Mouse (Mus musculus): Measurements from ENCODE around the gene Neurl2. TPM values are rescaled to one million over a fixed set of nuclear protein-coding genes. Genes with fewer than 3 reads are reported as not detected.

Gene Neurl2
- total RNA-seq, 2 experiments from 2014 or later = 3.5 to 4.7 TPM

DNA sequence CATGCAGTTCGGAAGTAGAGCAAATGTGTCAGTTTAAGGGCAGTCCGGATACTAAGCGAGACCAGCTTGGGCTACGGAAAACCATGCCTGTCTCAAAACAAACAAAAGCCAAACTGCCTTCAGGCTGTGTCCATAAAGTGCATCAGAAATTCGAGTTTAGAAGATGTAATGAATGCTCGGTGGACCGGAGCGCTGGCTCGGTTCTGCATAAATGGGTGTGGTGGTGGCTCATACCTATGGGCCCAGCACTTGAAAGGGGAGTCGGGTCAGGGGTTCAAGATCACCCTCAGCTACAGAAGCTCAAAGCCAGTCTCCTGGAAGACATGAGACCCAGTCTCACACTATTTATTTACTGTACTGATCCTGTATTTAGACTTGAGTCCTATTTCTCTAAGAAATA is 45.5 kb downstream of the Neurl2 start:
- no peak for DNase-seq (ENCODE audit: low spot score in 2 of 2)

DNA sequence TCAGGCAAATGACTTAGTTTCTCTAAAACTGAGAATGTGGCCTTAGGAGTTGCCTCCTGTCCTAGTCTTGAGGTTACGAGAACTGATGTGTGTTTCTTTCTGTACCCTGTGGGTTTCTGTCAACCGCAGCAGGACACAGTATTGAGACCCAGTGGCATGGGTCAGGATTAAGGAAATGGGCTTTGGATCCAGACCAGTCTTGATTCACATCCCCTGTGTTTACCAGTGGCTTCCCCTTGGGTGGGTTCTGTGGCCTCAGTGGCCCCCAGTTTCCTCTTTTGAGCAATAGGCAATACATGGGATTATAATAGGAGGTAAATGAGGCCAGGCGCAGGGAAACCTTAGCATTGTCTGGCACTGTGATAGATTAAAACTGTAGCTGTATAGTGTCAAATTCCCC is 46.2 kb downstream of the Neurl2 start:
- DNase-seq (ENCODE audit: low spot score in 2 of 2) = no peak

DNA sequence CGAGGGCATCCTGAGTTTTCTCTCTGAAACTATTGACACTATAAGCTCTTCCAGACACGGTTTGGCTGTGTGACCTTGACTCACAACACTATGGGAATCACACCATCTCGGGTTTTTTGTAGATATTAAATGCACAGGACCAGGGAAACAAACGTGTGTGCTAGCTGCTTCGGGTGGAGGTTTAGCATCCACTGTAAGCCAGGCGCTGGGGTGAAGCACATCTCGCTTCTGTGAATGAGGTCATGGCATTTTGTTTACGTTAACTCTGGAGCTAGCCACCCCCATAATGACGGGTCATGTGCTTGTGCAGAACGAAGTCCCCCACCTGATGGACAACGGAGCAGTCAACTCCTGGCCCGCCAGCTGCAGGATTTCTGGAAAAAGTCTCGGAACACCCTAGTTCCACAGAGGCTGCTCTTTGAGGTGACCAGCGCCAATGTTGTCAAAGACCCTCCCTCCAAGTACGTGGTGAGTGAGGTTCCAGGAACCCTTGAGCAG is 46.8 kb downstream of the Neurl2 start:
- DNase-seq (ENCODE audit: low spot score in 2 of 2) = peak in 1 of 2 experiments; percentile 40

DNA sequence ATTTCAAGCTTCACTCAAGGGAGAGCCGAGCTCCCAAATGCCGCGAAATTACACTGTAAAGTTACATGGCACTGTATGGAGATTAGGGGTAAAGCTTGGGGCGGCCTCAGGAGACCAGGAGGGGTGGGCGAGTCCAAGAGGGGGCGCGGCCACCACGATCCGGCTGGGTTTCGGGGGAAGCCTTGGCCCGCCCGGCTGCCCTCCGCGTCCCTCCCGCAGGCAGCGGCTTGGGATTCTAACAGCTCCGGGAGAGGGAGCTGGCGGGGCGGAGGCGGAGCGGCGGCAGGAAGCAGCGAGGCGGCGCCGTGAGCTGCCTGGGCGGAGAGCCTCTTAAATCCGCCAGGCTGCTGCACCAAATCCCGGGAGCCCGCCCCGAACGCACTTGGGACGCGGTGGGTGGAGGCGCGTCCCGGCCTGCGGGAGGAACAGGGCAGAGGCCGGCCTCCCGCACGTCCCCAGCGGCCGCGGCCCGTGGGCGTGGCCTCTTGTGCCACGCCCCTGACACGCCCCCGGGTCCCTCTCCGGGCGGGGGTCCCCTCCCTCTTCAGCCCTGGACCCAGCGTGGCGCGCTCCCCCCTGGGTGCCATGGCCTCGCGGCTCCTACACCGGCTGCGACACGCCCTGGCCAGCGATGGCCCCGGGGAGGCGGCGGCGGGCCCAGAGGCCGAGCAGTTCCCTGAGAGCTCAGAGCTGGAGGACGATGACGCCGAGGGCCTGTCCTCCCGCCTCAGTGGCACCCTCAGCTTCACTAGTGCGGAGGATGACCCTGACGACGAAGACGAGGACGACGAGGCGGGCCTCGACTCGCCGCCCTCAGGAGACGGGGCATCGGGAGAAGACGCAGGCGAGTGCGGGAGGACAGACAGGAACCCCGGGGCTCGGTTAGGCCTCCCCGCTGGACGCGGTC is 47.5 kb downstream of the Neurl2 start, which contains the start of gene Snx21:
Snx21 (plus strand) TSS at position 343 of the 907 bp plus-strand sequence.
- DNase-seq (ENCODE audit: low spot score in 2 of 2) = peak; percentile 76 to 88

DNA sequence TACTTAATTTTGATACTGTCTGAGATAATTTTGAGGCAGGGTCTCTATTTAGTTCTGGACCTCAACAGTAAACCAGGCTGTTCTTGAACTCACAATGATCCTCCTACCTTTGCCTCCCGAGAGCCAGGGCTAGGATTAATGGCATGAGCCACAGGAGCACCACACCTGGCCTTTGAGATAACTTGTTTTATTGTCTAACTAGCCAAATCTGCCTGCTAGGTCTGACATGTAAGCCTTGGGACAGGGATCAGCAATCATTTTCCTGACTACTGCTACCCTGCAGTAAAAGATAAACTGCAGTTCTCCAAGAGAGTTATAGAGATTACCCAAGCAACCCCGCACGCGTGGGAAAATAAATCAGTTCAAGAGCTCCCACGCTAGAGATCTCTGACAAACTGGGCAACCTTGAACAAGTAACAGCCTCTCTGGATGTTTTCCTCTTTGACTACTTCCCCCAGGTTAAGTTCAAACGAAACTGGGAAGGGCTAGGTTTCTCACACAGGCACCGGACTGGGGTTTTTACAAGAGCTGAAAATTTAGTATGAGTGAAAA is 48.3 kb downstream of the Neurl2 start:
- no peak for DNase-seq (ENCODE audit: low spot score in 2 of 2)

DNA sequence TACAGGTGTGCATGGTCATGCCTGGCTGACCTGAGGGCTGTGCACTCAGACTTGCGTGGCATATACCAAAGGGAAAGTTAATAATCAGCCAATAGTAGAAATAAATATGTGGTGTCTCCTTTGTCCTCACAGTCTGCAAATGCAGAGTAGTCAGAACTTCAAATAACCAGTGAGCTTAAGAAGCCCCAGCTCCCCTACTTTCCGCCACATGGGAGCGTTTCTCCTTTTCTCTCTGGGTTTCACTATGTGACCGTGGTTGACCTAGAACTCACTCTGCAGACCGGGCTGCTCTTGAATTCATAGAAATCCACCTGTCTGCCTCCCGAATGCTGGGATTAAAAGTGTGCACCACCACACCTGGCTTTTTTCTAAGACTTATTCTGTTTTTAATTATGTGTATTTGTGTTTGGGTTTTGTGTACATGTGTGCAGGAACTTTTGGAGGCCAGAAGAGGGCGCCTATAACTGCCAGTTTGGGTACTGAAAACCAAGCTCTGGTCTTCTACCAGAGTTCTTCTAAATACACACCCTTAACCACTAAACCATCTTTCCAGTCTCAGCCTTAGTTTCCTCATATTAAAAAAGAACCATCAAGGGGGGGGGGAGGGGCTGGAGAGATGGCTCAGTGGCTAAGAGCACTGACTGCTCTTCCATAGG is 49.2 kb downstream of the Neurl2 start:
- no peak for DNase-seq (ENCODE audit: low spot score in 2 of 2)

DNA sequence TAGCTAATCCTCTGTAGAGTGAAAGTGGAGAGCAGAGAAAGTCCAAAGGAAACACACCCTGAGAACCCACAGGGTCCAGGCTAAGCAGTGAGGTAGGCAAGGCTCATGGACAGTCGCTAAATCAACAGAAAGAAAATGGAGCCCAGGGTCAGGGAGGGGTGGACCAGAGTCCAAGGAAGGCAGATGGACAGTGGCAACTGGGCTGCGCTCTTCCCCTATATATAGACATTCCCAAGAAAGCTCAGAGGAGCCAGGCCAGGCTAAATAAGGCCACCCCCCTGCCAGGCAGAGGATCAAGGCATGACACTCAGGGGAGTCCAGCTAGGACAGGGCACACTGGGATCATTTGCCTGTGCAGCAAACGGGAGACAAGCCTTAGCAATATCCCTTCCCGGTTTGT is 51.4 kb downstream of the Neurl2 start:
- no peak for DNase-seq (ENCODE audit: low spot score in 2 of 2)

Other genes with a start within 250 kb of the Neurl2 start
- 1 to 10 TPM in 1 of 2 experiments, under 1 TPM in 1; 0.78 to 2.2 TPM for gene Wfdc6a, start 248.0 kb downstream of the Neurl2 start, total RNA-seq (2021)
- not detected for gene Eppin, start 239.9 kb downstream of the Neurl2 start, total RNA-seq (2021)
- gene Wfdc6b, start 219.9 kb downstream of the Neurl2 start, total RNA-seq (2021) = not detected
- gene Wfdc8, start 219.8 kb downstream of the Neurl2 start, total RNA-seq (2021) = not detected
- gene Wfdc16, start 194.7 kb downstream of the Neurl2 start, total RNA-seq (2021) = not detected
- gene Wfdc10, start 177.4 kb downstream of the Neurl2 start, total RNA-seq (2021) = not detected
- gene Wfdc9, start 176.9 kb downstream of the Neurl2 start, total RNA-seq (2021) = not detected
- gene Wfdc11, start 159.4 kb downstream of the Neurl2 start, total RNA-seq (2021) = not detected
- not detected for gene Wfdc13, start 148.3 kb downstream of the Neurl2 start, total RNA-seq (2021)
- gene Spint4, start 135.0 kb downstream of the Neurl2 start, total RNA-seq (2021) = not detected
- gene Spint5, start 118.2 kb downstream of the Neurl2 start, total RNA-seq (2021) = not detected
- 1 to 10 TPM in 1 of 2 experiments, under 1 TPM in 1; 0.87 to 1.4 TPM for gene Wfdc3, start 87.5 kb downstream of the Neurl2 start, total RNA-seq (2021)
- gene Dnttip1, start 87.5 kb downstream of the Neurl2 start, total RNA-seq (2021) = 10 to 100 TPM; 41.9 to 46.0 TPM
- 1 to 10 TPM; 6.9 to 8.3 TPM for gene Ube2c, start 63.6 kb downstream of the Neurl2 start, total RNA-seq (2021)
- gene Tnnc2, start 53.5 kb downstream of the Neurl2 start, total RNA-seq (2021) = not detected
- gene Snx21, start 47.6 kb downstream of the Neurl2 start, total RNA-seq (2021) = 10 to 100 TPM; 41.3 to 43.6 TPM
- gene Acot8, start 28.6 kb downstream of the Neurl2 start, total RNA-seq (2021) = 10 to 100 TPM; 24.1 to 28.6 TPM
- gene Zswim3, start 28.4 kb downstream of the Neurl2 start, total RNA-seq (2021) = 1 to 10 TPM; 8.9 to 9.4 TPM
- 10 to 100 TPM; 18.5 to 18.7 TPM for gene Zswim1, start 10.8 kb downstream of the Neurl2 start, total RNA-seq (2021)
- gene Spata25, start 4.9 kb downstream of the Neurl2 start, total RNA-seq (2021) = 1 to 10 TPM in 1 of 2 experiments, not detected in 1; 1.6 TPM
- gene Ctsa, start 583 bp downstream of the Neurl2 start, total RNA-seq (2021) = 10 to 100 TPM; 70.8 to 76.9 TPM
- gene Pltp, start 24.3 kb upstream of the Neurl2 start, total RNA-seq (2021) = 10 to 100 TPM; 72.9 to 79.2 TPM
- 10 to 100 TPM; 45.0 to 50.9 TPM for gene Pcif1, start 45.8 kb upstream of the Neurl2 start, total RNA-seq (2021)
- 10 to 100 TPM; 24.0 to 24.1 TPM for gene Zfp335, start 78.3 kb upstream of the Neurl2 start, total RNA-seq (2021)
- 1 to 10 TPM; 2.8 TPM for gene Mmp9, start 107.3 kb upstream of the Neurl2 start, total RNA-seq (2021)
- gene Slc12a5, start 127.3 kb upstream of the Neurl2 start, total RNA-seq (2021) = 100 to 1,000 TPM; 252 to 272 TPM
- 10 to 100 TPM; 55.8 to 57.6 TPM for gene Ncoa5, start 201.4 kb upstream of the Neurl2 start, total RNA-seq (2021)
- 1 to 10 TPM; 1.5 to 3.8 TPM for gene Cd40, start 222.2 kb upstream of the Neurl2 start, total RNA-seq (2021)

Data from layer of hippocampus, postnatal 10 days (tissue).